Mouse (Mus musculus) stomach, postnatal 0 days (tissue): ENCODE data around the gene Ccser2.

Source experiments
- CTCF ChIP-seq: IDR thresholded peaks from 2 replicates; pipeline ENCODE4 v1.5.1; 2016; ENCODE audit warnings: antibody characterized with exemption, low read depth, mild to moderate bottlenecking, moderate library complexity
- EP300 ChIP-seq: optimal IDR thresholded peaks from 2 replicates; pipeline ENCODE3; 2016; ENCODE audit warnings: antibody characterized with exemption

GRCm38 (mm10) chr14:37005865-37006264, 37.3 kb upstream of the Ccser2 start:
- TF ChIP-seq CTCF (no peak), EP300 (no peak)
